7 mouse cellular contexts compared by ENCODE assay signal in genomic region chrX:75723542-75723941, GRCm38 (mm10).
ATAC-seq and TF ChIP-seq lines count a peak whose summit lies in the region.
"Not testable (repeated sequence)": the region's sequence is repeated elsewhere in the genome, so short reads cannot be mapped to it uniquely, and the experiment has no call there.

No protein-coding gene starts in this region.

- peak; percentile 33; the same call in 1 of the 2 replicates for ATAC-seq in forebrain, embryonic 13.5 days
- peak; percentile 65 for ATAC-seq in granulocyte monocyte progenitor cell, adult 5-6 weeks (replicated peaks; ENCODE audit: poor library complexity, severe bottlenecking)
- ATAC-seq in hindbrain, embryonic 15.5 days (ENCODE audit: low FRiP score, low read depth); midbrain, embryonic 15.5 days (replicated peaks); neural tube, embryonic 15.5 days (ENCODE audit: low FRiP score): not testable (repeated sequence)
- peak; percentile 42; the same call in 1 of the 2 replicates for ATAC-seq in megakaryocyte progenitor cell, adult 5-6 weeks (replicated peaks; ENCODE audit: poor library complexity)

- TF ChIP-seq POLR2A in ES-Bruce4 (IDR thresholded peaks at IDR 0.05; ENCODE audit: insufficient read depth, low read length) = not testable (repeated sequence)

- TF ChIP-seq EP300 in ES-Bruce4 (IDR thresholded peaks at IDR 0.05; ENCODE audit: insufficient read depth, low read depth, low read length) = not testable (repeated sequence)

- H3K4me2 ChIP-seq in forebrain, embryonic 13.5 days = not testable (repeated sequence)
- H3K4me2 ChIP-seq in hindbrain, embryonic 15.5 days = peak overlapping the region; percentile 27; the same call in 1 of the 2 replicates
- H3K4me2 ChIP-seq in midbrain, embryonic 15.5 days = peak overlapping the region; percentile 29; the same call in 1 of the 2 replicates
- H3K4me2 ChIP-seq in neural tube, embryonic 15.5 days = peak overlapping the region; percentile 38

- H3K4me1 ChIP-seq in ES-Bruce4 (ENCODE audit: control insufficient read depth, insufficient read depth, low read length); forebrain, embryonic 13.5 days; hindbrain, embryonic 15.5 days (replicated peaks); midbrain, embryonic 15.5 days; neural tube, embryonic 15.5 days: not testable (repeated sequence)

- WGBS in forebrain, embryonic 13.5 days = 63% methylated on average over 32 of the region's 39 CpGs
- 59% methylated on average over 38 of the region's 39 CpGs for WGBS in hindbrain, embryonic 15.5 days
- 65% methylated on average over 39 of the region's 39 CpGs for WGBS in midbrain, embryonic 15.5 days
- 62% methylated on average over 39 of the region's 39 CpGs for WGBS in neural tube, embryonic 15.5 days

- not testable (repeated sequence) for H3K27me3 ChIP-seq in ES-Bruce4 (ENCODE audit: control insufficient read depth, insufficient read depth, low read length, poor library complexity, severe bottlenecking); forebrain, embryonic 13.5 days; hindbrain, embryonic 15.5 days; midbrain, embryonic 15.5 days (replicated peaks); neural tube, embryonic 15.5 days (replicated peaks)

- not testable (repeated sequence) for H3K4me3 ChIP-seq in ES-Bruce4 (ENCODE audit: low read depth, low read length); forebrain, embryonic 13.5 days; hindbrain, embryonic 15.5 days; midbrain, embryonic 15.5 days; neural tube, embryonic 15.5 days (replicated peaks)

- TF ChIP-seq CTCF in ES-Bruce4 (IDR thresholded peaks at IDR 0.05; ENCODE audit: low read depth, low read length) = not testable (repeated sequence)

- H3K27ac ChIP-seq in ES-Bruce4 (ENCODE audit: insufficient read depth, low read length); forebrain, embryonic 13.5 days; hindbrain, embryonic 15.5 days (replicated peaks); midbrain, embryonic 15.5 days; neural tube, embryonic 15.5 days (replicated peaks): not testable (repeated sequence)

- H3K9ac ChIP-seq in ES-Bruce4 (ENCODE audit: low read depth, poor library complexity, severe bottlenecking) = peak overlapping the region; percentile 40; the same call in 1 of the 2 replicates
- not testable (repeated sequence) for H3K9ac ChIP-seq in forebrain, embryonic 13.5 days; hindbrain, embryonic 15.5 days; midbrain, embryonic 15.5 days; neural tube, embryonic 15.5 days (replicated peaks)

- not testable (repeated sequence) for H3K36me3 ChIP-seq in ES-Bruce4 (ENCODE audit: control insufficient read depth, insufficient read depth, low read length, poor library complexity, severe bottlenecking); hindbrain, embryonic 15.5 days; midbrain, embryonic 15.5 days (replicated peaks); neural tube, embryonic 15.5 days
- H3K36me3 ChIP-seq in forebrain, embryonic 13.5 days (ENCODE audit: poor library complexity, severe bottlenecking) = peaks cover 12% of the 10 kb centered on the region

- not testable (repeated sequence) for H3K9me3 ChIP-seq in ES-Bruce4 (replicated peaks; ENCODE audit: control insufficient read depth, insufficient read depth, low read length, poor library complexity, severe bottlenecking); forebrain, embryonic 13.5 days (replicated peaks); hindbrain, embryonic 15.5 days; midbrain, embryonic 15.5 days; neural tube, embryonic 15.5 days (replicated peaks)
